Mouse (Mus musculus) liver, adult 10 weeks (tissue): ENCODE results near the gene Txlng. TPM values are rescaled to one million over a fixed set of nuclear protein-coding genes. Genes with fewer than 3 reads are reported as not detected.

ENCODE experiments used
- polyA plus RNA-seq: library from polyadenylated mRNA; stranded (reverse); fragments of 350-450 nt; fragmentation: Illumina TruSeq; extraction: RNeasy Lipid Tissue Mini Kit (QIAGEN cat#74804); gene quantifications from one replicate; pipeline ENCODE4 v1.2.3, GENCODE M21; 2014; ENCODE audit warnings: low read depth, low replicate concordance

Txlng gene
- polyA plus RNA-seq = 53.3 TPM

DNA sequence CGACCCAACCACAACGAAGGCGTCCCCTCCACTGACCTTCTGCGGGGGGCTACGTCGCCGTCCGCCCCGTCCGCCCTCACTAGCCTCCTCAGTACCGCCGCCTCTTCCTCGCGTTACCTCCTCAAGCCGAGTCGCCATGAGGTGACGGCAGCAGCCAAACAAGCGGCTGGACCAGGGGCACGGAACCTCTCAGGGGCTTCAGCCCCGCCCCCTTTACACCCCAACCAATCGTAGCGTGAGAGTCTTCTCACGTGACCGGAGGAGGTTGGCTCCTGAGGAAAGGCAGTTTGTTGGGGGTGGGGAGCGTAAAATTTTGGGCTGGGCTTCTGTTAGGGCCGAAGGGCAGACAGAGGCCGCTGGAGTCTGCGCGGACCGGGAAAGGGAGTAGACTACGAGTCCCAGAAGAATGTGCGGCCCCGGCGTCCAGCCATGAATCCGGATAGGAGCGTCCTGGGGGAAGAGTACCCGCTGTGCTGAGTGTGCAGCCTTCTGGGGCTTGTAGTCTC lies at the start of gene Txlng:
Gene Txlng, minus strand, starts transcription at position 252 of the 506 bp plus-strand sequence.

DNA sequence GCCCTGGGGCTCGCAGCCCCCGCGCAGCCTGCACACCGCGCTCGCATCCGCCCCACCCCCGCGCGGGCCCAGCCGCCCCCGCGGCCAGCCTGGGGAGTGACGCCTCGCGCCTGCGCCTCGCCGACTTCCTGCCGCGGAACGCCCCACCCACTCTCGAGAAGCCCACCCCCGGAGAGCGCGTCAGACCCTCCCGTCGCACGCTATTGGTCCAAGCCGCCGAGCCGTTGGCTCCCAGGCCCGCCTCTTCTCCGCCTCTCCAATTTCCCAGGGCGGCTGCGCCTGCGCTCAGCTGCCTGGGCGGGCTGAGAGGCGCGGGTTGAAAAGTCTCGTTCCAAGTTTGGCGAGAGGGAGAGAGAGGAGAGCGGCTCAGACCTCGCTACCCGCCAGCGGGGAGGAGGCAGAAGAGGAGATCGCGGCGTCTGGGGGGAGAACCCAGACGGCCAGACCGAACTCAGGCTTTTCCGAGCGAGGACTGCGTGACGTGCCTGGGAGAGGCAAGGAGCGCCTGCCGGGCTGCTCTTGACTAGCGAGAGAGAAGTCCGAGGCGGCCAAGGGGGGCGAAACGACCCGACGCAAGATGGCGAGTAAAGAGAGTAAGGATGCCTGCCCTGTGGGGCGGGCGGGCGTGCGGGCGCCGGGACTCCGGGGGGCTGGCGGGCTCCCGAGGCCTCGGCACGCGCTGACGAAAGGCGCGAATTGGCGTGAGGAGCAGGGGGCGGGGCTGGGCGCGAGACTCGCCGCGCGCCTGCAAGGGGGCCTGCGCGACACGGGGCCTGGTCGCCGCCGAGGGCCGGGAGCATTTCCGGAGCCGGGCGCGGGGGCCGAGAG lies 68.9 kb downstream of the Txlng start, which contains the start of gene Rbbp7:
Gene Rbbp7, plus strand, starts transcription at position 288 of the 828 bp plus-strand sequence.

Other genes starting within 250 kb of the Txlng start
- 28.5 TPM for gene Reps2, start 185.8 kb downstream of the Txlng start, polyA plus RNA-seq
- gene Rbbp7, start 69.1 kb downstream of the Txlng start, polyA plus RNA-seq = 122 TPM
- 141 TPM for gene Syap1, start 59.0 kb upstream of the Txlng start, polyA plus RNA-seq
- 26.9 TPM for gene Ctps2, start 71.8 kb upstream of the Txlng start, polyA plus RNA-seq
- 1.1 TPM for gene S100g, start 135.1 kb upstream of the Txlng start, polyA plus RNA-seq